Comparison of ENCODE assay signal across 13 mouse cellular contexts in genomic region chr14:60906421-60907374, GRCm38 (mm10).
DNase-seq lines count a peak whose midpoint lies in the region; ATAC-seq and TF ChIP-seq lines count a peak whose summit lies in the region.
"Had no signal": no experiment of that assay in that cellular context is flagged by ENCODE, and none has a peak within 500 bp of the region (broad histone marks: within the 10 kb centered on the region; RNA-seq: fewer than 3 reads in every experiment).

No protein-coding gene starts in this region.

- TF ChIP-seq POLR2A in liver, adult 2 months (IDR thresholded peaks at IDR 0.05; ENCODE audit: extremely low read depth, insufficient read depth, low read length), result no peak
- no peak for TF ChIP-seq POLR2A in cerebellum, adult 2 months (IDR thresholded peaks at IDR 0.05; ENCODE audit: borderline replicate concordance, insufficient read depth, low read length)

- peak; percentile 25 for DNase-seq in cerebellum, adult 11-12 months
- no peak for DNase-seq in cerebellum, postnatal 4 days (ENCODE audit: low spot score in 2 of 2)
- peak; percentile 79 for DNase-seq in liver, adult 2 months (ENCODE audit: extremely low read depth, low read depth, low spot score)
- DNase-seq in cerebellum, adult 2 months, result peak; percentile 25 to 73
- peak; percentile 53 for DNase-seq in lung, postnatal 36 days
- no peak for DNase-seq in hindbrain, embryonic 10.5 days (ENCODE audit: low spot score)
- DNase-seq: B cell, adult 2 months; kidney, postnatal 25 days had no signal

- H3K27ac ChIP-seq in liver, adult 2 months (replicated peaks; ENCODE audit: insufficient read depth, low read depth, low read length), result no peak overlapping the region; the same call in 1 of the 2 replicates
- H3K27ac ChIP-seq in liver, embryonic 12.5 days, result no peak overlapping the region
- H3K27ac ChIP-seq in cerebellum, adult 2 months (ENCODE audit: insufficient read depth, low read length), result no peak overlapping the region
- H3K27ac ChIP-seq in hindbrain, embryonic 10.5 days, result no peak overlapping the region
- H3K27ac ChIP-seq: heart, adult 2 months; limb, embryonic 15.5 days had no signal

- no peak overlapping the region for H3K9ac ChIP-seq in liver, adult 2 months (ENCODE audit: low read depth, low read length)
- H3K9ac ChIP-seq in liver, embryonic 12.5 days, result no peak overlapping the region
- H3K9ac ChIP-seq: limb, embryonic 15.5 days had no signal

- peaks cover 14% of the 10 kb centered on the region for H3K4me1 ChIP-seq in liver, adult 2 months (ENCODE audit: control insufficient read depth, insufficient read depth, low read length)
- no peaks in the 10 kb centered on the region for H3K4me1 ChIP-seq in liver, embryonic 12.5 days
- peaks cover 4% of the 10 kb centered on the region; the same call in 1 of the 2 replicates for H3K4me1 ChIP-seq in cerebellum, adult 2 months (ENCODE audit: control insufficient read depth, insufficient read depth, low read length)
- no peaks in the 10 kb centered on the region for H3K4me1 ChIP-seq in hindbrain, embryonic 10.5 days (replicated peaks)

- no peaks in the 10 kb centered on the region for H3K36me3 ChIP-seq in liver, adult 2 months (ENCODE audit: control insufficient read depth, insufficient read depth, low read length)
- H3K36me3 ChIP-seq in liver, embryonic 12.5 days, result 0 out of 2 replicates have a peak, but pooled peaks cover 6% of the 10 kb centered on the region
- peaks cover 18% of the 10 kb centered on the region for H3K36me3 ChIP-seq in hindbrain, embryonic 10.5 days
- H3K36me3 ChIP-seq: limb, embryonic 15.5 days had no signal

- TF ChIP-seq CTCF in liver, adult 2 months (IDR thresholded peaks at IDR 0.05; ENCODE audit: low read depth, low read length), result no peak
- TF ChIP-seq CTCF in cerebellum, adult 2 months (IDR thresholded peaks at IDR 0.05; ENCODE audit: borderline replicate concordance, insufficient read depth, low read depth, low read length), result no peak

- no peak for ATAC-seq in liver, embryonic 12.5 days
- no peak for ATAC-seq in megakaryocyte, adult 5-6 weeks (ENCODE audit: poor library complexity, severe bottlenecking)

- H3K79me2 ChIP-seq in liver, adult 2 months (ENCODE audit: control insufficient read depth, insufficient read depth, low read length), result no peaks in the 10 kb centered on the region

- no peaks in the 10 kb centered on the region for H3K27me3 ChIP-seq in liver, adult 2 months (ENCODE audit: control insufficient read depth, insufficient read depth, low read length)
- H3K27me3 ChIP-seq in liver, embryonic 12.5 days (replicated peaks), result no peaks in the 10 kb centered on the region
- no peaks in the 10 kb centered on the region for H3K27me3 ChIP-seq in cerebellum, adult 2 months (ENCODE audit: control insufficient read depth, insufficient read depth, low read length)
- H3K27me3 ChIP-seq in hindbrain, embryonic 10.5 days (ENCODE audit: insufficient read depth, poor library complexity, severe bottlenecking), result no peaks in the 10 kb centered on the region
- H3K27me3 ChIP-seq: limb, embryonic 15.5 days had no signal

- WGBS in liver, adult 2 months, result 47% methylated on average over 10 of the region's 10 CpGs
- 76% methylated on average over 10 of the region's 10 CpGs for WGBS in liver, embryonic 12.5 days (ENCODE audit: insufficient replicate concordance)
- WGBS in cerebellum, adult 2 months, result 40% methylated on average over 10 of the region's 10 CpGs
- WGBS in hindbrain, embryonic 10.5 days, result 88% methylated on average over 10 of the region's 10 CpGs

- H3K4me3 ChIP-seq in liver, adult 2 months (ENCODE audit: insufficient read depth, low read depth, low read length), result no peak overlapping the region
- H3K4me3 ChIP-seq in liver, embryonic 12.5 days, result no peak overlapping the region
- H3K4me3 ChIP-seq in cerebellum, adult 2 months (replicated peaks; ENCODE audit: insufficient read depth, low read depth, low read length), result no peak overlapping the region
- H3K4me3 ChIP-seq in hindbrain, embryonic 10.5 days, result no peak overlapping the region
- H3K4me3 ChIP-seq: heart, adult 2 months; limb, embryonic 15.5 days had no signal

- no peaks in the 10 kb centered on the region for H3K9me3 ChIP-seq in liver, embryonic 12.5 days (replicated peaks)
- H3K9me3 ChIP-seq in hindbrain, embryonic 10.5 days, result no peaks in the 10 kb centered on the region
- H3K9me3 ChIP-seq: G1E; limb, embryonic 15.5 days had no signal

- H3K4me2 ChIP-seq in liver, embryonic 12.5 days, result no peak overlapping the region
- H3K4me2 ChIP-seq: limb, embryonic 15.5 days had no signal

Comparison
In these comparisons a context has a peak if more than half of its experiments do, and no peak if none do; other contexts are left out.
1. DNase-seq: peak in cerebellum, adult 11-12 months (single experiment), liver, adult 2 months (single experiment), cerebellum, adult 2 months (2 of 2) and lung, postnatal 36 days (single experiment); none in cerebellum, postnatal 4 days (0 of 2) and hindbrain, embryonic 10.5 days (single experiment).